Mouse (Mus musculus) limb, embryonic 11.5 days (tissue): ENCODE data around the gene Lad1. TPM values are rescaled to one million over a fixed set of nuclear protein-coding genes. Genes with fewer than 3 reads are reported as not detected.

Experiments
- polyA plus RNA-seq: library from polyadenylated mRNA; unstranded; fragments of >200 nt; fragmentation: Nextera tagmentation; extraction: Ambion mirVana; gene quantifications from 2 replicates; pipeline ENCODE4 v1.2.1, GENCODE M21; 2014

Lad1 gene
- polyA plus RNA-seq, 1 experiment from 2014 or later, result 4.5 TPM

Other genes starting within 250 kb of the Lad1 start
- 16.4 and 16.7 TPM in 2 replicates for gene Nav1, start 211.3 kb upstream of the Lad1 start, polyA plus RNA-seq
- 50.5 and 51.2 TPM in 2 replicates for gene Csrp1, start 98.5 kb upstream of the Lad1 start, polyA plus RNA-seq
- gene Phlda3, start 52.5 kb upstream of the Lad1 start, polyA plus RNA-seq, result 32.8 and 33.3 TPM in 2 replicates
- 13.7 and 19.4 TPM in 2 replicates for gene Tnni1, start 39.2 kb upstream of the Lad1 start, polyA plus RNA-seq
- 6.0 and 7.3 TPM in 2 replicates for gene Tnnt2, start 17.8 kb downstream of the Lad1 start, polyA plus RNA-seq
- 0.71 and 0.79 TPM in 2 replicates for gene Pkp1, start 100.6 kb downstream of the Lad1 start, polyA plus RNA-seq
- 0.13 and 0.17 TPM in 2 replicates for gene Igfn1, start 187.7 kb downstream of the Lad1 start, polyA plus RNA-seq
- 60.6 and 99.8 TPM in 2 replicates for gene Tmem9, start 189.6 kb downstream of the Lad1 start, polyA plus RNA-seq
- not detected in 2 replicates for gene Ascl5, start 232.2 kb downstream of the Lad1 start, polyA plus RNA-seq
- gene Cacna1s, start 234.2 kb downstream of the Lad1 start, polyA plus RNA-seq, result 0.17 and 0.21 TPM in 2 replicates